19 mouse cellular contexts compared by ENCODE assay signal in the genomic region with DNA sequence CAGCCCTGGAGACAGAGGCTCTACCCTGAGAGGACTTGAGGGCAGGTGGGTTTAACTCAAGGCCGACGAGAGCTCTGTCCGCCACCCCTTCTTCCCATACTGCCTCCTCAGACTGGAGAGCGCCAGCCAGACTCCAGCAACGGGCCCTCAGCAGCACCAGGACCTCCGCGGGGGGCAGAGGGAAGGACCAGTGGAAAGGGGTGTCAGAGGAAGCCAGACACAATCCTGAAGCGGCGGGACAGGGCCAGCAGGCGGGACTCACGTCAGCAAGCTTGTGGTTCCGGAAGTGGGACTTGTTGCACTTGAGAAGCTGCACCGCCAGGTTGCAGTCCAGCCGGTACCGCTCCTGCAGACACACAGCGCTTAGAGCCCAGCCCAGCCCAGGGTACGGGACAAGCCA. TPM values are rescaled to one million over a fixed set of nuclear protein-coding genes. Genes with fewer than 3 reads are reported as not detected.
"Had no signal": no experiment of that assay in that cellular context is flagged by ENCODE, and none has a peak within 500 bp of the region (broad histone marks: within the 10 kb centered on the region; RNA-seq: fewer than 3 reads in every experiment).

No protein-coding gene starts in this region.

- H3K4me2 ChIP-seq: lung, embryonic 15.5 days; midbrain, embryonic 11.5 days; midbrain, embryonic 13.5 days; midbrain, embryonic 15.5 days; neural tube, embryonic 12.5 days; stomach, embryonic 15.5 days had no signal

- ATAC-seq: lung, postnatal 0 days; midbrain, embryonic 13.5 days; midbrain, embryonic 15.5 days had no signal

- H3K4me1 ChIP-seq: lung, embryonic 15.5 days; stomach, embryonic 15.5 days had no signal

- DNase-seq: lung, adult 2 months; lung, postnatal 14 days; lung, postnatal 36 days; right cerebral cortex, postnatal 14 days; thymus, adult 2 months; thymus, postnatal 25 days; thymus, postnatal 4 days had no signal

- H3K27ac ChIP-seq: lung, embryonic 15.5 days; macrophage; midbrain, embryonic 13.5 days; midbrain, embryonic 15.5 days; neural tube, embryonic 12.5 days; stomach, embryonic 15.5 days; stomach, postnatal 0 days had no signal

- H3K9ac ChIP-seq: lung, embryonic 15.5 days; midbrain, embryonic 13.5 days; midbrain, embryonic 15.5 days; neural tube, embryonic 12.5 days; stomach, embryonic 15.5 days had no signal

- H3K4me3 ChIP-seq: lung, embryonic 15.5 days; megakaryocyte, embryonic 14.5 days; midbrain, embryonic 13.5 days; midbrain, embryonic 15.5 days; neural tube, embryonic 12.5 days; stomach, embryonic 15.5 days had no signal

- H3K9me3 ChIP-seq: lung, embryonic 15.5 days; megakaryocyte, embryonic 14.5 days; midbrain, embryonic 13.5 days; midbrain, embryonic 15.5 days; neural tube, embryonic 12.5 days; stomach, embryonic 15.5 days had no signal

RNA-seq across cellular contexts. Expression of a gene that starts 6.3 kb away (rescaled TPM):
- polyA plus RNA-seq: macrophage had no signal

RNA-seq across cellular contexts. Expression of a gene that starts 37.5 kb away (rescaled TPM):
- total RNA-seq: megakaryocyte progenitor cell, adult 5-6 weeks; neutrophil, adult 5-6 weeks had no signal
- polyA plus RNA-seq: macrophage had no signal
